Mouse (Mus musculus): ENCODE data around the gene Rasal2. TPM values are rescaled to one million over a fixed set of nuclear protein-coding genes. Genes with fewer than 3 reads are reported as not detected.

Gene Rasal2
- polyA plus RNA-seq, 1 experiment from 2014 or later, result 4.0 TPM

GRCm38 (mm10) chr1:157443723-157444561 lies 31.5 kb upstream of the Rasal2 start:
- Histone ChIP-seq H3K4me3 (ENCODE audit: low read length) (no peak overlapping the region), H3K27me3 (replicated peaks; ENCODE audit: control insufficient read depth, insufficient read depth, low read length) (no peaks in the 10 kb centered on the region), H3K27ac (ENCODE audit: low read length) (0 out of 2 replicates have a peak overlapping the region, but pooled peaks have one; percentile 5), H3K36me3 (ENCODE audit: control insufficient read depth, insufficient read depth, low read length) (no peaks in the 10 kb centered on the region), H3K9me3 (ENCODE audit: control insufficient read depth, low read length) (no peaks in the 10 kb centered on the region), H3K4me1 (ENCODE audit: control insufficient read depth, insufficient read depth, low read length) (peaks cover 7% of the 10 kb centered on the region), H3K4me2 (ENCODE audit: low read depth, low read length) (peak overlapping the region; percentile 34), H3K9ac (ENCODE audit: low read depth, low read length) (peak overlapping the region; percentile 45; the same call in 1 of the 2 replicates)
- 29% methylated on average over 19 of the region's 19 CpGs for WGBS
- no peak for ATAC-seq

DNA sequence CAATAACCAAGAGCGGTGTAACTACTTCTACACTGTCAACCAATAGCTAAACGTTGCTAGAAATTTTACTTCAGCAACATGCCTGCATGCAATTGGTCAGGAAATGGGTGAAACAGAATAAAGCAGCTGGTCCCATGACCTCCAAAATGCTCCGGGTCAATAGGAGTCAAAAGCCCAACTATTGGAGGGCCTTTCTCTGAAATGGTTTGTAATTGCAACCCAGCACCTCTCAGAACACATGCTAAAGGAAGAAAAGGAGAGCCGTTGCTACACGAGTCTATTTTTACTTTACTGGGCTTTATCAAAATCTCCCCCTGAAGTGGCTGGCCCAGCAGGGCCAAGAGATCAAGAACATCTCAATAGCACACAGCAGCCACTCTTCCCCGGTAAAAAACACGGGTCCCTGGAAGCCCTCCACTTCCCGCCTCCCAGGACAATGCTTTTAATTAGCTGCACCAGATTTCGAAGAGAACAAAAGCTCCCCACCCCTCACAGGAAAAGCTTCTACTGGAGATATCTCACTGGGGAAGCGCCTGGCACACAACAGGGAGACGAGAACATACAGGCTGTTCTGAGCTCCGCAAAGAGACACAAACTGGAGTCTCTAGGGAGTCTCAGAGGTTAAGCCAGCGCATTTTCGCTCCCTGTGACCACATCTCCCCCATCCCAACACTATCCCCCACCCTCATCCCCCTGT lies 30.8 kb upstream of the Rasal2 start:
- Histone ChIP-seq H3K9me3 (ENCODE audit: control insufficient read depth, low read length) (no peaks in the 10 kb centered on the region), H3K27me3 (replicated peaks; ENCODE audit: control insufficient read depth, insufficient read depth, low read length) (no peaks in the 10 kb centered on the region), H3K36me3 (ENCODE audit: control insufficient read depth, insufficient read depth, low read length) (no peaks in the 10 kb centered on the region), H3K4me2 (ENCODE audit: low read depth, low read length) (peak overlapping the region; percentile 34), H3K4me3 (ENCODE audit: low read length) (no peak overlapping the region), H3K27ac (ENCODE audit: low read length) (0 out of 2 replicates have a peak overlapping the region, but pooled peaks have one; percentile 6), H3K4me1 (ENCODE audit: control insufficient read depth, insufficient read depth, low read length) (peaks cover 7% of the 10 kb centered on the region), H3K9ac (ENCODE audit: low read depth, low read length) (peak overlapping the region; percentile 45; the same call in 1 of the 2 replicates)
- ATAC-seq, result no peak
- WGBS, result 36% methylated on average over 14 of the region's 14 CpGs

DNA sequence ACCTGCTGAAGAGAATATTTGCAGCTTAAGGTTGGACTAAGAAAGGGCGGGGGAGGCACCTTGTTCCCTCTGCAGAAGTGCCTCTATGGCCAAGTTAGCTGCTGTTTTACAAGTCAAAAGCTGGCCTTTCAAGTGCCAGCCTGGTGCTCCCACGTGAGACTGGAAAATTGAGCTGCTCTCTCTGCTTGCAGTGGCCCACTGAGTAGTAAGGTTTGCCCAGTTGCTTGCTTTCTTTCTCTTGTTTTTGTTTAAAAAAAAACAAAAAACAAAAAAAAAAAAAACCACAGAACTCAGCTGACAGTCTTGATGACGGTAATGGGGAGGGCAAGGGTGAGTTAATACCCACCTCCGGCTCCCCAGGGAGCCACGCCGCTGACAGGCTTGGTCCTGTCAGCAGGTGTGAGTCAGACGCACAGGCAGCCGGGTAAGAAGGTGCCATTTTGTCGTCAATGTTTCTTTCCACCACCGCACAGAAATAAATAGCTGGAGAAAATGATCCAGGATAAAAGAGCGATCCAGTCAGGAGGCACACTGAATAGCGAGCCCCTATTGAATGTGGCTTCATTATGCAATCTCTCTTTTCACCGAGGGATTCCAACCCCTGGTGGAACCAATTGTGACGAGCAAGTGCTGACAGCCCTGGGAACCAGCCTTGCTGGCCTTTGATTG lies 27.7 kb upstream of the Rasal2 start:
- no peak overlapping the region for H3K4me3 ChIP-seq (ENCODE audit: low read length)
- no peaks in the 10 kb centered on the region for H3K27me3 ChIP-seq (replicated peaks; ENCODE audit: control insufficient read depth, insufficient read depth, low read length)
- WGBS, result 17% methylated on average over 14 of the region's 14 CpGs
- no peak overlapping the region for H3K4me2 ChIP-seq (ENCODE audit: low read depth, low read length)
- peaks cover 7% of the 10 kb centered on the region for H3K4me1 ChIP-seq (ENCODE audit: control insufficient read depth, insufficient read depth, low read length)
- no peak for ATAC-seq
- H3K36me3 ChIP-seq (ENCODE audit: control insufficient read depth, insufficient read depth, low read length), result no peaks in the 10 kb centered on the region
- no peak overlapping the region for H3K9ac ChIP-seq (ENCODE audit: low read depth, low read length)
- no peaks in the 10 kb centered on the region for H3K9me3 ChIP-seq (ENCODE audit: control insufficient read depth, low read length)
- H3K27ac ChIP-seq (ENCODE audit: low read length), result no peak overlapping the region

DNA sequence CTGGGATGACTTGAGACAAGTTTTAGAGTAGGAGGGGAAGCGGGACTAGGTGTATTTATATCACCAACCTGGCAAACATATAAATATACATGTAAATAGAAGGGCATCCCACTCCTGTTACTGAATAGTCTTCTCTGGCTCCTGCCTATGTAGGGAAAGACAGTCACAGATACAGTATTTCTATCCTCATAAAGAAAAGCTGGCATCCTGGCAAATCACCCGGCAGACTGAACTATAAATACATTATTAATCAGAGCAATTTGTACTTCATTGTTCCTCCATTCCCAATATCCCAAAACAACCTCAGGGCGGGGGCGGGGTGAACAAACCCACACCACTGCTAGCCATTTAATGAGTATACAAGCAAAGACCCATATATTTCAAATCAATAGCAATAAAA lies 26.7 kb upstream of the Rasal2 start:
- Histone ChIP-seq H3K4me2 (ENCODE audit: low read depth, low read length) (no peak overlapping the region), H3K36me3 (ENCODE audit: control insufficient read depth, insufficient read depth, low read length) (no peaks in the 10 kb centered on the region), H3K27me3 (replicated peaks; ENCODE audit: control insufficient read depth, insufficient read depth, low read length) (no peaks in the 10 kb centered on the region), H3K4me3 (ENCODE audit: low read length) (no peak overlapping the region), H3K9me3 (ENCODE audit: control insufficient read depth, low read length) (no peaks in the 10 kb centered on the region), H3K4me1 (ENCODE audit: control insufficient read depth, insufficient read depth, low read length) (peaks cover 7% of the 10 kb centered on the region), H3K27ac (ENCODE audit: low read length) (no peak overlapping the region), H3K9ac (ENCODE audit: low read depth, low read length) (no peak overlapping the region)
- ATAC-seq, result no peak
- WGBS, result 86% methylated on average over 4 of the region's 4 CpGs

GRCm38 (mm10) chr1:157438290-157438689 lies 25.9 kb upstream of the Rasal2 start:
- Histone ChIP-seq H3K4me2 (ENCODE audit: low read depth, low read length) (no peak overlapping the region), H3K27me3 (replicated peaks; ENCODE audit: control insufficient read depth, insufficient read depth, low read length) (no peaks in the 10 kb centered on the region), H3K36me3 (ENCODE audit: control insufficient read depth, insufficient read depth, low read length) (no peaks in the 10 kb centered on the region), H3K9me3 (ENCODE audit: control insufficient read depth, low read length) (no peaks in the 10 kb centered on the region), H3K27ac (ENCODE audit: low read length) (no peak overlapping the region), H3K4me1 (ENCODE audit: control insufficient read depth, insufficient read depth, low read length) (peaks cover 4% of the 10 kb centered on the region), H3K4me3 (ENCODE audit: low read length) (no peak overlapping the region), H3K9ac (ENCODE audit: low read depth, low read length) (no peak overlapping the region)
- WGBS, result 83% methylated on average over 2 of the region's 2 CpGs
- ATAC-seq, result no peak

GRCm38 (mm10) chr1:157435926-157436325 lies 23.5 kb upstream of the Rasal2 start:
- Histone ChIP-seq H3K9me3 (ENCODE audit: control insufficient read depth, low read length) (no peaks in the 10 kb centered on the region), H3K36me3 (ENCODE audit: control insufficient read depth, insufficient read depth, low read length) (no peaks in the 10 kb centered on the region), H3K9ac (ENCODE audit: low read depth, low read length) (no peak overlapping the region), H3K4me2 (ENCODE audit: low read depth, low read length) (no peak overlapping the region), H3K27me3 (replicated peaks; ENCODE audit: control insufficient read depth, insufficient read depth, low read length) (no peaks in the 10 kb centered on the region), H3K4me1 (ENCODE audit: control insufficient read depth, insufficient read depth, low read length) (no peaks in the 10 kb centered on the region), H3K27ac (ENCODE audit: low read length) (no peak overlapping the region), H3K4me3 (ENCODE audit: low read length) (no peak overlapping the region)
- WGBS, result 77% methylated on average over 6 of the region's 6 CpGs
- no peak for ATAC-seq

DNA sequence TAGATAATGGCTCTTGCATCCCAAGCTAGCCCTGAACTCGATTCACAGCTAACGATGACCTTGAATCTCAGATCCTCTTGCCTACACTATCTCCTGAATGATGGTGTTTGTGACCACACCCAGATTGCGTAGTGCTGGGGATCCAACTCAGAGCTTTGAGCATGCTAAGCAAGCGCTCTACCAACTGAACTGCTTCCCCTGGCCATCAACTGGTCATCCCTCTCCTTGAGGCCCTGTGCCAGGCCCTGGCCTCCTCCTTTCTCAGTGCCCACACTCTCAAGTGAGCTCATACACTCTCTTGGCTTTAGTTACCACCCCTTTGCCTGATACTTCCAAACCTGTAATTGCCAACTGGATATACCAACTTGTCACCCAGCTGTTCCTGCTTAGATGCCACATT lies 22.0 kb upstream of the Rasal2 start:
- Histone ChIP-seq H3K4me3 (ENCODE audit: low read length) (no peak overlapping the region), H3K4me2 (ENCODE audit: low read depth, low read length) (no peak overlapping the region), H3K27me3 (replicated peaks; ENCODE audit: control insufficient read depth, insufficient read depth, low read length) (no peaks in the 10 kb centered on the region), H3K9me3 (ENCODE audit: control insufficient read depth, low read length) (no peaks in the 10 kb centered on the region), H3K9ac (ENCODE audit: low read depth, low read length) (no peak overlapping the region), H3K36me3 (ENCODE audit: control insufficient read depth, insufficient read depth, low read length) (no peaks in the 10 kb centered on the region), H3K27ac (ENCODE audit: low read length) (no peak overlapping the region), H3K4me1 (ENCODE audit: control insufficient read depth, insufficient read depth, low read length) (no peaks in the 10 kb centered on the region)
- WGBS, result 86% methylated on average over 4 of the region's 4 CpGs
- no peak for ATAC-seq

DNA sequence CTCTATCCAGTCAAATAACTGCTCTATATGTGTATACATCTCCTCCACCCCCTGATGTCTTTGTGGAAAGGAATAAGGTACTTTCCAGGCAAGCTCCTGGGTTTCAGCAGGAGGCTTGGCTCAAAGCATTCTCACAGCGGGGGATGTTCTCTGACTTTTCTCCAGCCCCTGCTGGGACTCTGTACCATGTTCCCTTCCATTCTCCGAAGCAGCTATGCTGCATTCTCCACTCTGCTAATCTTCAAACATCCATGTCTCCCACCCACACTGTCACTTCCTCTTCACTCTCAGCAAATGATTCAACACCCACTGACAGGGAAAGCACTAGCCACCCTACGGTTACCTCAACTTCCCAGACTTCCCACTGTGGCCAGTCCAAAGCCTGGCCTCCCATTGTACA lies 20.9 kb upstream of the Rasal2 start:
- Histone ChIP-seq H3K27me3 (replicated peaks; ENCODE audit: control insufficient read depth, insufficient read depth, low read length) (no peaks in the 10 kb centered on the region), H3K27ac (ENCODE audit: low read length) (no peak overlapping the region), H3K36me3 (ENCODE audit: control insufficient read depth, insufficient read depth, low read length) (no peaks in the 10 kb centered on the region), H3K4me3 (ENCODE audit: low read length) (no peak overlapping the region), H3K9me3 (ENCODE audit: control insufficient read depth, low read length) (no peaks in the 10 kb centered on the region), H3K4me1 (ENCODE audit: control insufficient read depth, insufficient read depth, low read length) (no peaks in the 10 kb centered on the region), H3K9ac (ENCODE audit: low read depth, low read length) (no peak overlapping the region), H3K4me2 (ENCODE audit: low read depth, low read length) (no peak overlapping the region)
- no peak for ATAC-seq
- WGBS, result 66% methylated on average over 3 of the region's 3 CpGs

- 90% methylated on average over 3 of the region's 3 CpGs for WGBS
- no peaks in the 10 kb centered on the region for H3K36me3 ChIP-seq (ENCODE audit: control insufficient read depth, insufficient read depth, low read length)
Observed at GRCm38 (mm10) chr1:157428366-157428765, 16.0 kb upstream of the Rasal2 start.

More at GRCm38 (mm10) chr1:157428366-157428765, 16.0 kb upstream of the Rasal2 start:
- H3K4me3 ChIP-seq (ENCODE audit: low read length), result no peak overlapping the region
- H3K27ac ChIP-seq (ENCODE audit: low read length), result no peak overlapping the region
- no peak for ATAC-seq
- H3K9ac ChIP-seq (ENCODE audit: low read depth, low read length), result no peak overlapping the region
- H3K27me3 ChIP-seq (replicated peaks; ENCODE audit: control insufficient read depth, insufficient read depth, low read length), result no peaks in the 10 kb centered on the region
- no peak overlapping the region for H3K4me2 ChIP-seq (ENCODE audit: low read depth, low read length)
- H3K4me1 ChIP-seq (ENCODE audit: control insufficient read depth, insufficient read depth, low read length), result no peaks in the 10 kb centered on the region
- H3K9me3 ChIP-seq (ENCODE audit: control insufficient read depth, low read length), result no peaks in the 10 kb centered on the region

Data from intestine, embryonic 16.5 days (tissue).